Mouse (Mus musculus) G1E-ER4 (cell line): Measurements from ENCODE around the gene Slc25a17. TPM values are rescaled to one million over a fixed set of nuclear protein-coding genes. Genes with fewer than 3 reads are reported as not detected.

ENCODE experiments used
- GATA1 ChIP-seq: IDR thresholded peaks from one replicate; pipeline ENCODE4 v1.8.0; 2012; ENCODE audit warnings: low read length, inconsistent platforms
- polyA plus RNA-seq: library from polyadenylated mRNA; stranded (reverse); fragments of >175 nt; gene quantifications from 2 replicates; pipeline ENCODE4 v1.2.3, GENCODE M21; 2012

Slc25a17 gene
- polyA plus RNA-seq, 1 experiment, result 1.7 TPM

- TF ChIP-seq GATA1, result no peak
These were observed 33.1 kb downstream of the Slc25a17 start for GRCm38 (mm10) chr15:81327501-81327900.

- TF ChIP-seq GATA1, result no peak
These were observed 35.6 kb downstream of the Slc25a17 start for GRCm38 (mm10) chr15:81324979-81325378.

GRCm38 (mm10) chr15:81320137-81320536 lies 40.5 kb downstream of the Slc25a17 start:
- TF ChIP-seq GATA1, result no peak

GRCm38 (mm10) chr15:81319462-81319861 lies 41.1 kb downstream of the Slc25a17 start:
- no peak for TF ChIP-seq GATA1

- TF ChIP-seq GATA1, result no peak
These were observed 46.7 kb downstream of the Slc25a17 start for GRCm38 (mm10) chr15:81313928-81314327.

- TF ChIP-seq GATA1, result no peak
These were observed 49.6 kb downstream of the Slc25a17 start for GRCm38 (mm10) chr15:81311026-81311425.

GRCm38 (mm10) chr15:81310353-81310752 lies 50.3 kb downstream of the Slc25a17 start:
- TF ChIP-seq GATA1, result no peak

- TF ChIP-seq GATA1, result no peak
These were observed 52.6 kb downstream of the Slc25a17 start for GRCm38 (mm10) chr15:81308038-81308437.

- no peak for TF ChIP-seq GATA1
These were observed 54.1 kb downstream of the Slc25a17 start for GRCm38 (mm10) chr15:81306501-81306900.

- no peak for TF ChIP-seq GATA1
These were observed 55.6 kb downstream of the Slc25a17 start for GRCm38 (mm10) chr15:81305035-81305434.

- TF ChIP-seq GATA1, result no peak
These were observed 56.6 kb downstream of the Slc25a17 start for GRCm38 (mm10) chr15:81304006-81304405.

GRCm38 (mm10) chr15:81302151-81302808 lies 58.3 kb downstream of the Slc25a17 start:
- no peak for TF ChIP-seq GATA1

- no peak for TF ChIP-seq GATA1
These were observed 59.2 kb downstream of the Slc25a17 start for GRCm38 (mm10) chr15:81301193-81302070.

- TF ChIP-seq GATA1, result no peak
These were observed 60.0 kb downstream of the Slc25a17 start for GRCm38 (mm10) chr15:81300520-81301069.

- no peak for TF ChIP-seq GATA1
These were observed 61.1 kb downstream of the Slc25a17 start for GRCm38 (mm10) chr15:81299549-81299948.

GRCm38 (mm10) chr15:81298213-81298612 lies 62.4 kb downstream of the Slc25a17 start:
- no peak for TF ChIP-seq GATA1
